Mouse (Mus musculus) heart, adult 9 months (tissue): ENCODE measurements around the gene Spop.

Source experiments
- DNase-seq, 2 experiments: peaks; one replicate each; pipeline ENCODE4 v3.0.0; 2022; ENCODE audit warnings: low spot score in 2 of 2

The Spop gene

GRCm38 (mm10) chr11:95413641-95414535 lies at the start of gene Spop:
TSS of gene Spop (plus strand) at chr11:95414080.
- DNase-seq = peak; percentile 93

- DNase-seq = no peak
Observed at GRCm38 (mm10) chr11:95364388-95364787, 49.5 kb upstream of the Spop start.

GRCm38 (mm10) chr11:95365596-95365995 lies 48.3 kb upstream of the Spop start:
- DNase-seq = peak; percentile 96 to 97

- peak; percentile 63 to 71 for DNase-seq
Observed at GRCm38 (mm10) chr11:95366280-95366897, 47.5 kb upstream of the Spop start.

- no peak for DNase-seq
Observed at GRCm38 (mm10) chr11:95367011-95367735, 46.7 kb upstream of the Spop start.

- no peak for DNase-seq
Observed at GRCm38 (mm10) chr11:95368231-95368823, 45.6 kb upstream of the Spop start.

GRCm38 (mm10) chr11:95368871-95369270 lies 45.0 kb upstream of the Spop start:
- no peak for DNase-seq

- peak; percentile 87 to 94 for DNase-seq
Observed at GRCm38 (mm10) chr11:95369964-95370890, 43.7 kb upstream of the Spop start.

GRCm38 (mm10) chr11:95371182-95371581 lies 42.7 kb upstream of the Spop start:
- no peak for DNase-seq

- DNase-seq = no peak
Observed at GRCm38 (mm10) chr11:95378926-95379325, 35.0 kb upstream of the Spop start.

- DNase-seq = no peak
Observed at GRCm38 (mm10) chr11:95379552-95379951, 34.3 kb upstream of the Spop start.

- DNase-seq = no peak
Observed at GRCm38 (mm10) chr11:95380711-95381110, 33.2 kb upstream of the Spop start.

GRCm38 (mm10) chr11:95381146-95381545 lies 32.7 kb upstream of the Spop start:
- no peak for DNase-seq

GRCm38 (mm10) chr11:95383331-95383986 lies 30.4 kb upstream of the Spop start:
- DNase-seq = peak; percentile 79 to 83

- DNase-seq = no peak
Observed at GRCm38 (mm10) chr11:95384004-95384318, 29.9 kb upstream of the Spop start.

GRCm38 (mm10) chr11:95384319-95384972 lies 29.4 kb upstream of the Spop start, which contains the start of gene Slc35b1:
TSS of gene Slc35b1 (plus strand) at chr11:95384692.
- DNase-seq = peak; percentile 99

GRCm38 (mm10) chr11:95384973-95385320 lies 28.9 kb upstream of the Spop start:
- no peak for DNase-seq

GRCm38 (mm10) chr11:95387354-95387753 lies 26.5 kb upstream of the Spop start:
- no peak for DNase-seq

- DNase-seq = no peak
Observed at GRCm38 (mm10) chr11:95389006-95389405, 24.9 kb upstream of the Spop start.

- DNase-seq = no peak
Observed at GRCm38 (mm10) chr11:95390420-95390819, 23.5 kb upstream of the Spop start.
